Mouse (Mus musculus) adrenal gland, adult (tissue): ENCODE measurements around the gene Mycbp2.

Source experiments
- DNase-seq, 2 experiments: peaks; one replicate each; pipeline ENCODE4 v3.0.0; 2022 to 2023; ENCODE audit warnings: low spot score in 1 of 2; ENCODE audit not compliant: inconsistent age in 2 of 2

Gene Mycbp2

GRCm38 (mm10) chr14:103106301-103106700 lies 240.3 kb downstream of the Mycbp2 start:
- DNase-seq, result no peak

GRCm38 (mm10) chr14:103102731-103103335 lies 243.8 kb downstream of the Mycbp2 start:
- DNase-seq, result no peak

GRCm38 (mm10) chr14:103102246-103102645 lies 244.4 kb downstream of the Mycbp2 start:
- no peak for DNase-seq

GRCm38 (mm10) chr14:103101171-103101570 lies 245.4 kb downstream of the Mycbp2 start:
- DNase-seq, result peak in 1 of 2 experiments; percentile 44

- peak; percentile 24 to 34 for DNase-seq
Observed at GRCm38 (mm10) chr14:103100296-103100695, 246.3 kb downstream of the Mycbp2 start.

- peak; percentile 97 to 98 for DNase-seq
Observed at GRCm38 (mm10) chr14:103099238-103099933, 247.2 kb downstream of the Mycbp2 start, which contains the start of gene Fbxl3. Fbxl3 (minus strand) TSS chr14:103099566.

- peak; percentile 91 to 95 for DNase-seq
Observed at GRCm38 (mm10) chr14:103098587-103099235, 247.9 kb downstream of the Mycbp2 start.

GRCm38 (mm10) chr14:103098213-103098586 lies 248.4 kb downstream of the Mycbp2 start:
- DNase-seq, result no peak

- DNase-seq, result peak; percentile 58 to 89
Observed at GRCm38 (mm10) chr14:103096621-103097020, 250.0 kb downstream of the Mycbp2 start.

- no peak for DNase-seq
Observed at GRCm38 (mm10) chr14:103095826-103096225, 250.8 kb downstream of the Mycbp2 start.

GRCm38 (mm10) chr14:103095036-103095435 lies 251.6 kb downstream of the Mycbp2 start:
- DNase-seq, result no peak

GRCm38 (mm10) chr14:103093670-103094069 lies 252.9 kb downstream of the Mycbp2 start:
- DNase-seq, result no peak

- DNase-seq, result no peak
Observed at GRCm38 (mm10) chr14:103093236-103093635, 253.4 kb downstream of the Mycbp2 start.

- DNase-seq, result peak; percentile 49 to 84
Observed at GRCm38 (mm10) chr14:103088624-103089023, 258.0 kb downstream of the Mycbp2 start.

- DNase-seq, result peak; percentile 51 to 76
Observed at GRCm38 (mm10) chr14:103087846-103088245, 258.8 kb downstream of the Mycbp2 start.

- DNase-seq, result peak; percentile 32 to 68
Observed at GRCm38 (mm10) chr14:103086671-103087324, 259.8 kb downstream of the Mycbp2 start.

- DNase-seq, result no peak
Observed at GRCm38 (mm10) chr14:103085840-103086533, 260.6 kb downstream of the Mycbp2 start.

- no peak for DNase-seq
Observed at GRCm38 (mm10) chr14:103079209-103079977, 267.2 kb downstream of the Mycbp2 start.

- peak in 1 of 2 experiments; percentile 71 for DNase-seq
Observed at GRCm38 (mm10) chr14:103078006-103078912, 268.4 kb downstream of the Mycbp2 start.
